Mouse (Mus musculus) thymus, adult 2 months (tissue): ENCODE results near the gene Otx1. TPM values are rescaled to one million over a fixed set of nuclear protein-coding genes. Genes with fewer than 3 reads are reported as not detected.

Experiments
- DNase-seq: peaks from one replicate; pipeline ENCODE4 v3.0.0; 2021
- H3K27ac ChIP-seq: fragments of 200-500 bp; 2 replicates; pipeline ENCODE4 v1.5.1; 2012; ENCODE audit warnings: low read length, control low read depth; ENCODE audit not compliant: control insufficient read depth, insufficient read depth
- H3K27me3 ChIP-seq: fragments of 200-500 bp; 2 replicates; pipeline ENCODE4 v1.6.1; 2012; ENCODE audit warnings: mild to moderate bottlenecking, low read length, moderate library complexity, mixed read lengths; ENCODE audit not compliant: control insufficient read depth, insufficient read depth
- H3K36me3 ChIP-seq: fragments of 200-500 bp; 2 replicates; pipeline ENCODE4 v1.6.1; 2012; ENCODE audit warnings: mild to moderate bottlenecking, low read length, moderate library complexity; ENCODE audit not compliant: control insufficient read depth, insufficient read depth
- H3K4me1 ChIP-seq: fragments of 200-500 bp; replicated peaks from 2 replicates; pipeline ENCODE4 v1.6.1; 2012; ENCODE audit warnings: low read length; ENCODE audit not compliant: control insufficient read depth, insufficient read depth
- H3K4me3 ChIP-seq: fragments of 200-500 bp; 2 replicates; pipeline ENCODE4 v1.5.1; 2012; ENCODE audit warnings: mild to moderate bottlenecking, low read length, control low read depth, moderate library complexity; ENCODE audit not compliant: control insufficient read depth, insufficient read depth
- CTCF ChIP-seq: fragments of 200-500 bp; IDR thresholded peaks from 2 replicates; pipeline ENCODE4 v1.5.1; 2012; ENCODE audit warnings: mild to moderate bottlenecking, control low read depth, low read length, moderate library complexity, borderline replicate concordance; ENCODE audit not compliant: control insufficient read depth, poor library complexity, insufficient read depth; ENCODE audit errors: extremely low read depth
- POLR2A ChIP-seq: fragments of 200-500 bp; IDR thresholded peaks from 2 replicates; pipeline ENCODE4 v1.6.1; 2012; ENCODE audit warnings: mild to moderate bottlenecking, low read length, control low read depth, moderate library complexity; ENCODE audit not compliant: control insufficient read depth, poor library complexity, insufficient read depth; ENCODE audit errors: extremely low read depth
- WGBS: fragments of 180-500 bp; shearing (Covaris S2); methylation state at CpG from one replicate; pipeline ENCODE4 v1.1.7; 2018; 5-methylcytosine and 5-hydroxymethylcytosine counted together
- polyA plus RNA-seq: library from polyadenylated mRNA; depleted of rRNA; stranded (reverse); fragments of >200 nt; gene quantifications from 2 replicates; pipeline ENCODE4 v1.2.3, GENCODE M21; 2012

The Otx1 gene
- polyA plus RNA-seq, 1 experiment, result 0.09 TPM

GRCm38 (mm10) chr11:21996325-21996647 lies 6.4 kb downstream of the Otx1 start:
- Histone ChIP-seq H3K27me3 (peaks cover 48% of the 10 kb centered on the region), H3K4me1 (no peaks in the 10 kb centered on the region), H3K4me3 (no peak overlapping the region), H3K27ac (no peak overlapping the region), H3K36me3 (no peaks in the 10 kb centered on the region)
- no peak for DNase-seq
- TF ChIP-seq POLR2A (no peak), CTCF (no peak)
- WGBS, result 15% methylated on average over 13 of the region's 13 CpGs

DNA sequence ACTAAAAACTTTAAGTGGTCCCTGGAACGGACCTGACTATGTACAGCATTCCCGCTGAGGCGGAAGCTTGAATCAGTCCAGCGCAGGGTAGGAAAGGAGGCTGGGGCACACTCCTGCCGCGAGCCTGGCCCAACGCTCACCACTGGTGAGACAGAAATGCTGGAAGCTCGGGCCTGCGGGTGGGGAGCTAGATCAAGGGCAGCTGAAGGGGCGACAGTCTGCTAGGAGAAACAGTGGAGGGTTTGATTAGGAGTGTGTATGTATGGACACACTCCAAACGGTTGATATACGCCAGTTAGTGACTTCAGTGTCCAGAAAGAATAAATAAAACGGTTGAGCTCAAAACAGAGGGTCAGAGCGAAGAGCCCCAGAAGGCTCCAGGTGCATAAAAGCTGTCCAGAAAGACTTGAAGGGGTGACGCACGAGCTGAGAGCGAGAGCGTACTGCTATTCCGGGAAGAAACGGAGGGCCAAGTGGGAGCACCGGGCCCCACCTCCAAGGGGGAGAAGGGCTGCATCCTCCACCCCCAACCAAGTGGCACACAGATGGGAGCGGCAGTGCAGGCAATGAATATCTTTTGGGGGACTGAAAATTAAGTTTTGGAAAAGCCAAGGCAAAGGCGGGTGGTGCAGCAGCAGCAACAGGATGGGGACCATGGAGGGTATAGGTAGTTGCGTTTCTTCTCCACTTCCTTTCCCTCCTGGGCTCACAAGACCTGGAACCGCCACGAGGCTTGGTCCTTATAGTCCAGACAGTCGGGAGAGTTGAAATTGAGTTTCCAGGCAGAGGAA lies 7.0 kb downstream of the Otx1 start:
- no peaks in the 10 kb centered on the region for H3K36me3 ChIP-seq
- H3K4me1 ChIP-seq, result no peaks in the 10 kb centered on the region
- H3K4me3 ChIP-seq, result no peak overlapping the region
- no peak for TF ChIP-seq CTCF
- TF ChIP-seq POLR2A, result no peak
- H3K27ac ChIP-seq, result no peak overlapping the region
- 11% methylated on average over 27 of the region's 27 CpGs for WGBS
- no peak for DNase-seq
- peaks cover 48% of the 10 kb centered on the region for H3K27me3 ChIP-seq

GRCm38 (mm10) chr11:21994377-21995370 lies 8.0 kb downstream of the Otx1 start:
- TF ChIP-seq CTCF, result no peak
- TF ChIP-seq POLR2A, result no peak
- Histone ChIP-seq H3K27me3 (peaks cover 48% of the 10 kb centered on the region), H3K27ac (no peak overlapping the region), H3K4me3 (no peak overlapping the region), H3K36me3 (no peaks in the 10 kb centered on the region), H3K4me1 (no peaks in the 10 kb centered on the region)
- 8% methylated on average over 34 of the region's 34 CpGs for WGBS
- no peak for DNase-seq

DNA sequence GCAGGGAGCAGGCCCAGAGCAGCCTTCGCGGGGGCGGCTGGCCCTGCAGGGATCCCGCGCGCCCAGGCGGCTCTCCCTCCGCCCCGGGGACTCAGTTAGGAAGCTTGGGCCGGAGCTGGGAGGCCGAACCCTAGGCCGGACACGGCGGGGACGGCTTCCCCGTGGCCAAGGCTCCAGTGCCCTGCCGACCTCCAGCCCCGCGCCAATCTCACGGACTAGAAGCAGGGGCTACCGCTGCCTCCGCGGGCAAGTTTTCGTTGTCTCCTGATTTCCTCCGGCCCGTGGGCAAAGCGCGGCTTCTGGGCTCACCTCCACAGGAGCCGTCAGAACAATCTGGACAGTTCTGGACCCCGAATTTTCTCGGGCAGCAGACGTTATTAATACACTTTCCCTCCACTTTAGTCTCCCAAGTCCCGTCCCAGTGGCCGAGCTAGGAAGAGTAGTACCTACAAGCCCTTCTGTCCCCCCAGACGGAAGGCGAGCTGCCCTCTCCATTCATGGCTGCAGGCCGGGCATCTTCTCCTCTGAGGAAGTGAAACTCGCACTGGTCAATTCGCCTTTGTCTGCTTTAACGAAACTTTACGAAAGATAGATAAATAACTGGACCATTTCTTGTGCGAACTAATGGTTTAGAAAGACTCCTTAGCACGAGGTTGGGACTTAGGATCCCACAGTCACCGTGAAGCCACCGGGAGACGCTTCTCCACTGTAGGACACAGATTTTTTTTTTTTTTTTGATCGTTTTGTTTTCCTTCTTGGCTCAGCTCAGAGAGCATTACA lies 8.9 kb downstream of the Otx1 start:
- 7% methylated on average over 47 of the region's 47 CpGs for WGBS
- DNase-seq, result no peak
- H3K4me1 ChIP-seq, result no peaks in the 10 kb centered on the region
- no peak overlapping the region for H3K27ac ChIP-seq
- H3K36me3 ChIP-seq, result no peaks in the 10 kb centered on the region
- H3K27me3 ChIP-seq, result peaks cover 44% of the 10 kb centered on the region
- TF ChIP-seq POLR2A (no peak), CTCF (no peak)
- H3K4me3 ChIP-seq, result no peak overlapping the region

- Histone ChIP-seq H3K4me3 (no peak overlapping the region), H3K36me3 (no peaks in the 10 kb centered on the region), H3K27me3 (peaks cover 44% of the 10 kb centered on the region), H3K27ac (no peak overlapping the region), H3K4me1 (no peaks in the 10 kb centered on the region)
- DNase-seq, result no peak
- WGBS, result 12% methylated on average over 96 of the region's 96 CpGs
- TF ChIP-seq POLR2A (no peak), CTCF (no peak)
Observed at GRCm38 (mm10) chr11:21992761-21993596, 9.7 kb downstream of the Otx1 start.
